Mouse (Mus musculus) forebrain, embryonic 11.5 days (tissue): ENCODE data around the gene Pou2f2. TPM values are rescaled to one million over a fixed set of nuclear protein-coding genes. Genes with fewer than 3 reads are reported as not detected.

Experiments used
- ATAC-seq: fragments of 200-750 bp; cut with Nextera tagmentation; replicated peaks from 2 replicates; pipeline ENCODE4 v1.8.0; 2017; ENCODE audit warnings: moderate TSS enrichment; ENCODE audit not compliant: low FRiP score
- DNase-seq: peaks from one replicate; pipeline ENCODE4 v3.0.0-alpha.2; 2017; ENCODE audit warnings: low spot score
- H3K27ac ChIP-seq: fragments of 300-500 bp; sonication (generic); 2 replicates; pipeline ENCODE4 v1.5.1; 2014; ENCODE audit warnings: low read depth, low read length
- H3K27me3 ChIP-seq: fragments of 300-500 bp; sonication (generic); 2 replicates; pipeline ENCODE4 v1.6.1; 2014; ENCODE audit warnings: mild to moderate bottlenecking, low read length, mixed read lengths; ENCODE audit not compliant: control insufficient read depth, insufficient read depth
- H3K36me3 ChIP-seq: fragments of 300-500 bp; sonication (generic); 2 replicates; pipeline ENCODE4 v1.6.1; 2014; ENCODE audit warnings: mild to moderate bottlenecking, low read length, moderate library complexity, mixed read lengths; ENCODE audit not compliant: control insufficient read depth, insufficient read depth
- H3K4me1 ChIP-seq: fragments of 300-500 bp; sonication (generic); replicated peaks from 2 replicates; pipeline ENCODE4 v1.6.1; 2014; ENCODE audit warnings: low read length, mixed read lengths; ENCODE audit not compliant: control insufficient read depth, insufficient read depth
- H3K4me2 ChIP-seq: fragments of 300-500 bp; sonication (generic); 2 replicates; pipeline ENCODE4 v1.6.1; 2014; ENCODE audit warnings: low read depth, mild to moderate bottlenecking, low read length, moderate library complexity, mixed read lengths; ENCODE audit not compliant: severe bottlenecking
- H3K4me3 ChIP-seq: fragments of 300-500 bp; sonication (generic); 2 replicates; pipeline ENCODE4 v1.5.1; 2014; ENCODE audit warnings: low read depth, low read length
- H3K9ac ChIP-seq: fragments of 300-500 bp; sonication (generic); 2 replicates; pipeline ENCODE4 v1.6.1; 2014; ENCODE audit warnings: low read length
- H3K9me3 ChIP-seq: fragments of 300-500 bp; sonication (generic); 2 replicates; pipeline ENCODE4 v1.6.1; 2016; ENCODE audit warnings: low read length, mixed read lengths; ENCODE audit not compliant: control insufficient read depth
- WGBS: fragments of 180-500 bp; shearing (Covaris S2); extraction: QIAGEN DNeasy Blood & Tissue Kit; methylation state at CpG from one replicate; pipeline ENCODE4 v1.1.7; 2014; 5-methylcytosine and 5-hydroxymethylcytosine counted together
- polyA plus RNA-seq: library from polyadenylated mRNA; unstranded; fragments of >200 nt; fragmentation: Nextera tagmentation; extraction: Ambion mirVana; gene quantifications from 2 replicates; pipeline ENCODE4 v1.2.1, GENCODE M21; 2014

Gene Pou2f2
- polyA plus RNA-seq, 1 experiment from 2014 or later = 16.8 TPM

- ATAC-seq = no peak
- H3K9me3 ChIP-seq = no peaks in the 10 kb centered on the region
- DNase-seq = no peak
- no peaks in the 10 kb centered on the region for H3K27me3 ChIP-seq
- no peaks in the 10 kb centered on the region for H3K36me3 ChIP-seq
- WGBS = 65% methylated on average over 16 of the region's 17 CpGs
- H3K27ac ChIP-seq = no peak overlapping the region
- H3K9ac ChIP-seq = no peak overlapping the region
- no peaks in the 10 kb centered on the region for H3K4me1 ChIP-seq
- no peak overlapping the region for H3K4me2 ChIP-seq
- H3K4me3 ChIP-seq = no peak overlapping the region
Measured at GRCm38 (mm10) chr7:25106790-25107502, 72.6 kb downstream of the Pou2f2 start.

GRCm38 (mm10) chr7:25105411-25106160, 73.9 kb downstream of the Pou2f2 start:
- Histone ChIP-seq H3K4me2 (peak overlapping the region; percentile 5; the same call in 1 of the 2 replicates), H3K4me1 (no peaks in the 10 kb centered on the region), H3K27ac (no peak overlapping the region), H3K36me3 (no peaks in the 10 kb centered on the region), H3K4me3 (no peak overlapping the region), H3K27me3 (no peaks in the 10 kb centered on the region), H3K9me3 (no peaks in the 10 kb centered on the region), H3K9ac (no peak overlapping the region)
- DNase-seq (peak; percentile 91), ATAC-seq (peak; percentile 33)
- WGBS = 21% methylated on average over 17 of the region's 17 CpGs

- Histone ChIP-seq H3K4me2 (no peak overlapping the region), H3K4me3 (no peak overlapping the region), H3K27ac (no peak overlapping the region), H3K27me3 (no peaks in the 10 kb centered on the region), H3K9me3 (no peaks in the 10 kb centered on the region), H3K9ac (no peak overlapping the region), H3K4me1 (no peaks in the 10 kb centered on the region), H3K36me3 (no peaks in the 10 kb centered on the region; the same call in 1 of the 2 replicates)
- ATAC-seq = no peak
- no peak for DNase-seq
- WGBS = 53% methylated on average over 4 of the region's 4 CpGs
Measured at GRCm38 (mm10) chr7:25099581-25099980, 79.9 kb downstream of the Pou2f2 start.

DNA sequence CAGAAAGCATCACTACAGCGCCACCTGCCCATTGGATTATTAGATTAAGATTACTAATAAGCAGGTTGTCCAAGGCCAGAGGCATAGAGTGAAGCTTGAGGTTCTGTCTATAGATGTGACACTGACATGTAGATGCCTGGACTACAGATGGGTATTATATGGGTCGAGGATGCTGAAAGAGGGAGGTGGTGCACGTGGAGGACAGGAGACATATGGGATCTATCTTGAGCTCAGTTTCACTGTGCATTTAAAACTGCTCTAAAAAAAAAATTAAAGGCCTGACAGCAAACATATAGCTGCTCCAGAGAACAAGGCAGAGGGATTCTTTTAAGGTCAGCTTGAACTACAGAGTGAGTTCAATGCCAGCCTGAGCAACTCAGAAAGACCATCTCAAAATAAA, 81.4 kb downstream of the Pou2f2 start:
- 0 out of 2 replicates have a peak, but pooled peaks cover 3% of the 10 kb centered on the region for H3K4me1 ChIP-seq
- no peak overlapping the region for H3K9ac ChIP-seq
- no peak overlapping the region for H3K4me2 ChIP-seq
- H3K27ac ChIP-seq = no peak overlapping the region
- H3K9me3 ChIP-seq = no peaks in the 10 kb centered on the region
- H3K4me3 ChIP-seq = no peak overlapping the region
- no peaks in the 10 kb centered on the region; the same call in 1 of the 2 replicates for H3K36me3 ChIP-seq
- DNase-seq (no peak), ATAC-seq (no peak)
- no peaks in the 10 kb centered on the region for H3K27me3 ChIP-seq
- 80% methylated on average over 3 of the region's 3 CpGs for WGBS

DNA sequence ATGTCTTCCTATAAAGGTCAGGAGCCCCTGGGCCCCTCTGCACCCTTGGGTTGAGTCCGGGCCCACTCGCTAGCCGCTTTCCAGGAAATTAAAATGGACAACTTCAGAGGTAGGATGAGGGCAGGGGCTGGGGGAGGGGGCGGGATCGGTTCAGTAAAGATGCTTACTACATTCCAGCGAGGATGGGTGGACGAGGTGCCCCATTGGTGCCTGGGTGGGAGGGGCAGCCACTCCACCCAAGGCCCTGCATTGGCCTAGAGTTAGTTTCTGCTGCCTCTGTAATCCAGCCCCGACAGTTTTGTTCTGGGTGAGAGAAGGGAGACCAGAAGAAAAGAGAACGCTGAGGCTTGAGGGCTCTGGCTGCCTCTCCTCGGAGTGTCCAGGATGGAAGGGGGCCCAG, 89.7 kb downstream of the Pou2f2 start:
- WGBS = 31% methylated on average over 10 of the region's 10 CpGs
- H3K27me3 ChIP-seq = no peaks in the 10 kb centered on the region
- H3K9ac ChIP-seq = no peak overlapping the region
- ATAC-seq (no peak), DNase-seq (no peak)
- H3K4me1 ChIP-seq = peaks cover 6% of the 10 kb centered on the region; the same call in 1 of the 2 replicates
- H3K4me3 ChIP-seq = no peak overlapping the region
- no peak overlapping the region for H3K27ac ChIP-seq
- H3K36me3 ChIP-seq = no peaks in the 10 kb centered on the region; the same call in 1 of the 2 replicates
- no peak overlapping the region for H3K4me2 ChIP-seq
- no peaks in the 10 kb centered on the region for H3K9me3 ChIP-seq

DNA sequence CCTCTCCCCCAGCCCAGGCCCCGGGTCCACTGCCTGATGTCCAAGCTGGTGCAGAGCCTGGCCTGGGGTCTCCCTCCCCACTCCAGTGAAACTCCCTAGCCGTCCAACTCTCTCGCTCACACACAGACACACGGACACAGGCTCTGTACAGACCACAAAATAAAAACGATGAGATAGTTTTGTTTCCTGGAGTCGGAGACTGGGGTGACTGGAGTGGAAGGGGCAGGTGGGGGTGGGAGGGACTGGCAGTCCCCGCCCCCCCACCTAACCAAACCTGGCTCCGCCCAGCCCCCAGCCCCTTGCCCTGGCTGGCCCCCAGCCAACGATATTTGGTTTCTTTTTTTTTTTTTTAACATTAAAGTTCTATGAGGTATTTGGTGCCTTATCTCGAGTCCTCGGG, 90.6 kb downstream of the Pou2f2 start:
- DNase-seq = no peak

GRCm38 (mm10) chr7:25088531-25088930, 91.0 kb downstream of the Pou2f2 start:
- H3K27me3 ChIP-seq = no peaks in the 10 kb centered on the region
- H3K4me2 ChIP-seq = no peak overlapping the region
- peaks cover 5% of the 10 kb centered on the region; the same call in 1 of the 2 replicates for H3K4me1 ChIP-seq
- H3K27ac ChIP-seq = no peak overlapping the region
- 9% methylated on average over 10 of the region's 10 CpGs for WGBS
- no peaks in the 10 kb centered on the region for H3K9me3 ChIP-seq
- H3K9ac ChIP-seq = no peak overlapping the region
- peak; percentile 54 for ATAC-seq
- H3K4me3 ChIP-seq = no peak overlapping the region
- peaks cover 5% of the 10 kb centered on the region for H3K36me3 ChIP-seq
- DNase-seq = no peak

More for the DNA sequence above, 90.6 kb downstream of the Pou2f2 start:
- ATAC-seq = no peak; the same call in 1 of the 2 replicates
- H3K9ac ChIP-seq = no peak overlapping the region; the same call in 1 of the 2 replicates
- peaks cover 6% of the 10 kb centered on the region; the same call in 1 of the 2 replicates for H3K4me1 ChIP-seq
- H3K9me3 ChIP-seq = no peaks in the 10 kb centered on the region
- no peak overlapping the region for H3K4me2 ChIP-seq
- no peak overlapping the region for H3K4me3 ChIP-seq
- H3K27me3 ChIP-seq = no peaks in the 10 kb centered on the region
- H3K36me3 ChIP-seq = peaks cover 2% of the 10 kb centered on the region; the same call in 1 of the 2 replicates
- no peak overlapping the region for H3K27ac ChIP-seq
- WGBS = 29% methylated on average over 9 of the region's 11 CpGs

GRCm38 (mm10) chr7:25087972-25088371, 91.6 kb downstream of the Pou2f2 start:
- ATAC-seq = no peak
- Histone ChIP-seq H3K27ac (no peak overlapping the region), H3K9ac (no peak overlapping the region), H3K4me1 (peaks cover 3% of the 10 kb centered on the region; the same call in 1 of the 2 replicates), H3K4me3 (no peak overlapping the region), H3K36me3 (peaks cover 11% of the 10 kb centered on the region), H3K27me3 (no peaks in the 10 kb centered on the region), H3K4me2 (no peak overlapping the region), H3K9me3 (no peaks in the 10 kb centered on the region)
- 64% methylated on average over 5 of the region's 5 CpGs for whole genome bisulfite sequencing
- no peak for DNase-seq
